Mouse (Mus musculus): ENCODE measurements at regions not wholly inside any gene's neighbourhood (a gene's known extent, or its start where the extent isn't known, plus 50 kb on each side); places are given as distances from the start of the nearest gene placed in this dataset.

DNA sequence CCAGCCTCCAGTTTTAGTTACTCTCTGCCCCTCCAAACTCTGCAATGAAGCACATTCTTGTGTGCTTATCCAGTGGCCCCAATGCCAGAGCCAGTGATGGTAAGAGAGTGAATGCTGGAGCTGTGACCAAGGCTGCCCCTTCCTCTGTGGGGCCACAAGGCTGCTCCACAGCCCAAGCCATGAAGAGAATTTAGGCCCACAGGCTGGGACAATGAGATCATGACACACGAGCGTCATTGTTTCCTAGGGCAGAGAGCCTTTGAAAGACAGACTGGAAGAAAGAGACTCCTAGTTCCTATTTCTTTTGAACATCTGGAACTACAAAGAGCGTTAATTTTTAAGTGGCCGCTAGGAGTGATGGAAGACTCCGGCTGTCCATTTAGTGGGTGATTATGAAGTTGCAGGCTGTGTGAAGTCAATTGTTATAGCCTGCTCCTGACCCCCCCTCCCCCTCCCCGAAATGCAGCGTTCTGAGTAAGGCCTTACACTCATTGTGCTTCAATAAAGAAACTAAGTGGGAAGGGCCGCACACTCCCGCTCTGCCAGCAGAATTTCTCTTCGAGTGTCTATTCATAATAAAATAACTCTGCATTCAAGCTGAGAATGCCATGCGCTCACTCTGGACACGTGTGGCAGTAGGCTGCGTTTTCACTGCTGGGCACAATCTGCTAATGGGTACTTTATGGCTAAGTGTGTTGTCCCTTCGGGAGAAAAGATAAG, 315.1 kb downstream of the Cdh26 start:
- H3K4me3 ChIP-seq = no peak overlapping the region
- no peaks in the 10 kb centered on the region for H3K4me1 ChIP-seq
- no peak for DNase-seq (ENCODE audit: low spot score)
- H3K9me3 ChIP-seq = no peaks in the 10 kb centered on the region
- H3K36me3 ChIP-seq = no peaks in the 10 kb centered on the region
- no peak overlapping the region for H3K27ac ChIP-seq
- 80% methylated on average over 14 of the region's 14 CpGs for WGBS
- no peaks in the 10 kb centered on the region for H3K27me3 ChIP-seq (ENCODE audit: insufficient read depth, poor library complexity, severe bottlenecking)

DNA sequence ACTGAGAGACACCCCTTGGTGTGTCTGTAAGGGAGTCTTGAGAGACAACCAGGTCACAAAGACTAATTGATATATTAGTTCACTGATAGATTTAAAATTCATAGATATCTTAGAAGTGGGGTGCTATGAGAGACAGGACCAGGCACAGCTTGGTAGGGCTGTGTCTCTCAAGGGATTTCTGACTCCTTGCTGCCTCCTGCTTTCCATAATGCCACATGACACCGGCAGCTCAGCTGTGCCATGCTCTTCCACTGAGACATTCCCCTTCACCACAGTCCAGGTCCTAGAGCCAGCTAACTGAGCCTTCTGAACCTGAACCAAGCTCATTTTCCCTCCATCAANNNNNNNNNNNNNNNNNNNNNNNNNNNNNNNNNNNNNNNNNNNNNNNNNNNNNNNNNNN, 320.9 kb downstream of the Cdh26 start:
- H3K9me3 ChIP-seq = no peaks in the 10 kb centered on the region
- H3K27me3 ChIP-seq (ENCODE audit: insufficient read depth, poor library complexity, severe bottlenecking) = no peaks in the 10 kb centered on the region
- H3K27ac ChIP-seq = no peak overlapping the region
- no peak for DNase-seq (ENCODE audit: low spot score)
- H3K36me3 ChIP-seq = no peaks in the 10 kb centered on the region
- WGBS = 70% methylated on average over 1 of the region's 1 CpGs
- no peaks in the 10 kb centered on the region for H3K4me1 ChIP-seq
- H3K4me3 ChIP-seq = no peak overlapping the region

DNA sequence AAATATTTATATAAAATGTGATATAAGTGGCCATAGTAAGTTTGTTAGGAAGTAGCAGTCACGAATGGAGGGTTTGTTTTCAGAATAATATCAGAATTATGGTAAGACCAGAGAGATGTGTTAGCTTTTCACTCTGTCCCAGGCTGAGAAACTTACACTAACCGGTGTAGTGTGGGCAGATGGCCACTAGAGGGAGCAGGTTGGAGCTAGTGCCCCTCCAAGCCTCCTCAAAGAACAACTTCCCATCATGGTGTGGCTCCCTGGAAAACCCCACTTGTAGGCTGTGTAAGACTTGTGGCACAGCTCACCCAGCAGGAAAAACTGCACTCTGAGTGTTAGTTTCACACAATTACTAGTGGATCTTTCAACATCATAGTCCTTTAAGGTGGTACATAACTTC, 328.0 kb downstream of the Cdh26 start:
- Histone ChIP-seq H3K36me3 (no peaks in the 10 kb centered on the region), H3K4me3 (no peak overlapping the region), H3K27ac (no peak overlapping the region), H3K27me3 (ENCODE audit: insufficient read depth, poor library complexity, severe bottlenecking) (no peaks in the 10 kb centered on the region), H3K4me1 (no peaks in the 10 kb centered on the region), H3K9me3 (no peaks in the 10 kb centered on the region)
- 4% methylated on average over 2 of the region's 2 CpGs for WGBS
- no peak for DNase-seq (ENCODE audit: low spot score)

DNA sequence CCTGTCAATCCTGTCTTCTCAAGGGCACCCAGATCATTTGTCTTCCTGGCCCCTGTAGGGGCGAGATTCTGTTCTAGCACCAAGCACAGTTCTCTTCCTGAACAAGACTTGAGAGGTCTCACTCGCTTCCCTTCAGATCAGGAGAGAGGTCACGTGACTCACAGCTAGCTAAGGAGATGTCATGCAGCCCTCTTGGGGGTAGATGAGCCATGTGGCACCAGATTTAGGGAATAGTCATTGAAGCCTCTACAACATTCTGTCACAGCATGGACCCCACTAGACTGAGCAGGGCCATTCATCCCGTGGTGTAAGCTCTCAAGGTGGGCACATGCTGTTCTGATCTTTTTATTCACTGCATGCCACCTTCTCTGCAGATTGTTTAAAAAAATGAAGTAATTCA, 338.2 kb downstream of the Cdh26 start:
- H3K4me3 ChIP-seq = no peak overlapping the region
- no peak overlapping the region for H3K27ac ChIP-seq
- H3K9me3 ChIP-seq = no peaks in the 10 kb centered on the region
- H3K27me3 ChIP-seq (ENCODE audit: insufficient read depth, poor library complexity, severe bottlenecking) = no peaks in the 10 kb centered on the region
- 62% methylated on average over 4 of the region's 4 CpGs for WGBS
- no peaks in the 10 kb centered on the region for H3K36me3 ChIP-seq
- DNase-seq (ENCODE audit: low spot score) = no peak
- peaks cover 4% of the 10 kb centered on the region; the same call in 1 of the 2 replicates for H3K4me1 ChIP-seq

DNA sequence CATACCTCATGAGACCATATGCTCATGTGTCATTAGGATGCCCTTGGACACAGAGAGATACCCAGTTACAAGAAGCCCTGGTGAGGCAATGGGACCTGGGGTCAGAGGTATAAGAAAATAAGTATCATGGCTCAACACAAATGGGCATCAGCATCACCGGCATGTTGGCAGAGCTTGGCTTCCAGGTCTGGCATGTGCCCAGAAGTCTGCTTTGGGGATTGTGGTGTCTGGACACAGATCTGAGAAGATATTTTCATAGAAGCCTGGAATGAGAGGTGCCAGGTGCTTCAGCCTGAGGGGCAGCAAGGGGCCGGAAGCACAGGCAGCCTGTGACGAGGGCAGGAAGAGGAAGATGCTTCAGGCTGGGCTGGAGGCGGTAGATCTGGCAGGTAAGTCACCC, 338.7 kb downstream of the Cdh26 start:
- H3K36me3 ChIP-seq = no peaks in the 10 kb centered on the region
- no peaks in the 10 kb centered on the region for H3K9me3 ChIP-seq
- no peak for DNase-seq (ENCODE audit: low spot score)
- H3K4me3 ChIP-seq = no peak overlapping the region
- WGBS = 85% methylated on average over 4 of the region's 4 CpGs
- H3K27me3 ChIP-seq (ENCODE audit: insufficient read depth, poor library complexity, severe bottlenecking) = no peaks in the 10 kb centered on the region
- H3K4me1 ChIP-seq = peaks cover 4% of the 10 kb centered on the region; the same call in 1 of the 2 replicates
- H3K27ac ChIP-seq = no peak overlapping the region

DNA sequence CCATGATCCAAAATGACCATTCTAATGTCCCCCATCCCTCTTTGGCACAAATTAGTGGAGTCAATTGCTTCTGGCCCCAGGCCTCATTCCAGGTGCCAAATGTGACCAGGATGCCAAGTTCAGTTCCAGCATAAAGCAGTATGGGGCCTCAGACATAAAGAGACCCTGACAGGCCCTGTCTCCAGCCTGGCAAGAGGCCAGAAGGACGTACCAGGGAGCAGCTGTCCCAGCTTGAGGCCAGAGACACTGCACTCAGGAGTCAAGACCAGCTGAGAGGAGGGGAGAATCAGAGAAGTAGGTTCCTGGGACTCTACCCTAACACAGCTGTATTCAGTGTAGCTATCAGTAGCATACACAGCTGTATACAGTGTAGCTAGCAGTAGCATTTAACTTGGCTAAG, 341.1 kb downstream of the Cdh26 start:
- Histone ChIP-seq H3K4me1 (peaks cover 4% of the 10 kb centered on the region; the same call in 1 of the 2 replicates), H3K27me3 (ENCODE audit: insufficient read depth, poor library complexity, severe bottlenecking) (no peaks in the 10 kb centered on the region), H3K9me3 (no peaks in the 10 kb centered on the region), H3K36me3 (no peaks in the 10 kb centered on the region), H3K27ac (no peak overlapping the region), H3K4me3 (no peak overlapping the region)
- DNase-seq (ENCODE audit: low spot score) = no peak
- WGBS = 45% methylated on average over 1 of the region's 1 CpGs

DNA sequence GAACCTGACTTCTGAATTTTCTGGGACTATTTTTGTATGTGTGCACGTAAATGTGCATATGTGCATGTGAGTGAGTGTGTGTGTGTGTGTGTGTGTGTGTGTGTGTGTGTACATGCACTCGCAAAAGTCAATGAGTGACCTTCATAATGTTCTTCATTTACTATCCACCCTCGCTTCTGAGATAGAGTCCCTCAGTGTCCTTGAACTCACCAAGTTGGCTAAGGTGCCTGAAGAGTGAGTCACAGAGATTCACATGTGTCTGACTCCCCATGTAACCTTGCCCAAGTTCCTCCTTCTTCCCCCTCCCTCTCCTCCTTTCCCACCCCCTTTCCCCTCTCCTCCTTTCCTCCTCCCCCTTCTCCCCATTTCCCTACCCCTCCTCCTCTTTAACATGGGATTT, 341.6 kb downstream of the Cdh26 start:
- 91% methylated on average over 3 of the region's 3 CpGs for WGBS
- H3K27me3 ChIP-seq (ENCODE audit: insufficient read depth, poor library complexity, severe bottlenecking) = no peaks in the 10 kb centered on the region
- no peak overlapping the region for H3K4me3 ChIP-seq
- H3K36me3 ChIP-seq = no peaks in the 10 kb centered on the region
- peaks cover 4% of the 10 kb centered on the region; the same call in 1 of the 2 replicates for H3K4me1 ChIP-seq
- no peak overlapping the region for H3K27ac ChIP-seq
- no peak for DNase-seq (ENCODE audit: low spot score)
- H3K9me3 ChIP-seq = no peaks in the 10 kb centered on the region

DNA sequence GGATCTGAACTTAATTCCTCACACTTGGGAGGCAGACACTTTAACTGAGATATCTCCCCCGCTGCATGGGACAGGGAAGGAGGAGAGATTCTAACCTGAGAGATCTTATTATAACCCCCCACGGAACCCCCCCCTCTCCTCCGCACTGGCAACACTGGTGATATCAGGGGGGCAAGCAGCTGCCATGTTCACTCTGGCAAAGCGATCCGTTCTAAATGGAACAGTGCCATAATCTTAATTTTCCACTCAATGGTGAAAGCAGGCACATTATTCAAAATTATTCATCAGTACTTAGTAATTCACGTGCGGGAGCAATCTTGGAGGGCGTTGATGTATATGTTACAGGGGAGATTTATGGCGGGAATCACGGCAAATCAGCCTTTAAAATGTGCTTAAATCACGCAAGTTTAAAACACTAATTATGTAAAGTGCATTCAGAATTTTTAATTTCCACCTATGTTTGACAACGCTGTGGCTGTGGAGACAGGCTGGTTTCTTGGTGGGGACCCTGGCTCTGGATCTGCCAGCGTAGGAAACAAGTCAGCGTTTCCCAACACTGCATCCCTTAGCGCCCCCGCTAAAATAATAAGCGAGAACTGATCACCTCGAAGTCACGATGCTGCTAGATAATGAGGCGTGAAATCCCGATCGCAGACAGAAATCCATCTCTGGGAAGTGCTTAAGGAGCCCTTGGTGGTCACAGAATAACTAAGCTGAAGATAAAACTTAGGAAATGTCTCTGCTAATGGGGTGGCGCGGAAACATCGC, 354.7 kb downstream of the Cdh26 start:
- H3K27ac ChIP-seq = peak overlapping the region; percentile 69; the same call in 1 of the 2 replicates
- H3K36me3 ChIP-seq = no peaks in the 10 kb centered on the region
- DNase-seq (ENCODE audit: low spot score) = no peak
- H3K4me1 ChIP-seq = peaks cover 33% of the 10 kb centered on the region
- H3K27me3 ChIP-seq (ENCODE audit: insufficient read depth, poor library complexity, severe bottlenecking) = no peaks in the 10 kb centered on the region
- H3K9me3 ChIP-seq = no peaks in the 10 kb centered on the region
- WGBS = 61% methylated on average over 25 of the region's 25 CpGs
- H3K4me3 ChIP-seq = no peak overlapping the region

DNA sequence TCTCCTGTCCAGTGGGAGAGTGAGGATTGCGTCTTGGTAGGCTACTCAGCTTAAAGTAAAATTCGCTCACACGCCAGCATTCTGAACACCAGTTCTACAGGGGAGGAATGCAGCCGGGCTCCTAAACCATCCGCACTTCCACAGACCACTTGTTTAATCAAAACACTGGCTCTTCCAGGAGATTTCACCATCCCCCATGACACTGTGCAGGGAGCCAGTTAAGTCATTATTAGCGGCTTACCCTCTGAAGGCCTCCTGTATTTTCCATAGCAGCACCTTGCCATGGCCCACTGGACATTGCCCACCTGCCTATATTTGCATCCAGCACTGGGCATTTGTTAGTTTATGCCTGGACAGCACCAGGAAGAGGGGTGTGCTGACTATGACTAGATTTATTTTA, 355.5 kb downstream of the Cdh26 start:
- Histone ChIP-seq H3K27me3 (ENCODE audit: insufficient read depth, poor library complexity, severe bottlenecking) (no peaks in the 10 kb centered on the region), H3K4me3 (no peak overlapping the region), H3K27ac (peak overlapping the region; percentile 69; the same call in 1 of the 2 replicates), H3K36me3 (no peaks in the 10 kb centered on the region), H3K4me1 (peaks cover 33% of the 10 kb centered on the region), H3K9me3 (no peaks in the 10 kb centered on the region)
- 24% methylated on average over 6 of the region's 6 CpGs for WGBS
- DNase-seq (ENCODE audit: low spot score) = peak; percentile 76

DNA sequence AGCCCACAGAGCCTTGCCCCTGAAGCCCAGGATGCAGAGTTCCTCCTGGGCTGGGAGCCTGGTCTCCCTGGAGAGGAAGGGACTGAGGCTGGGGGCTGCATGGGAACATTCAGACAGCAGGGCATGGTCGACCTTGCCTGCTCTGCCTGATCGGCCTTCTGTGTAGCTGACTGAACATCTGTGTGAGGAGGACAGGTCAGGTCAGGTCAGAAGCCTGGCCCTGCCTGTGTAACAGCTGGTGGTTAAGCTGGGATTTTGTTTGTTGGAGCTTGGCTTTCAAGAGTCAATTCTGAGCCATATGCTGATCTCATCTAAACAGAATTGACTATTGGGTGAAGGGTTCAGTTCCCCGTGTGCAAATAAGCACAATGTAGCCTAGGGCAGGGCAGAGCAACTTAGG, 365.5 kb downstream of the Cdh26 start:
- Histone ChIP-seq H3K27ac (no peak overlapping the region), H3K27me3 (ENCODE audit: insufficient read depth, poor library complexity, severe bottlenecking) (no peaks in the 10 kb centered on the region), H3K4me3 (no peak overlapping the region), H3K9me3 (peaks cover 4% of the 10 kb centered on the region; the same call in 1 of the 2 replicates), H3K36me3 (no peaks in the 10 kb centered on the region), H3K4me1 (no peaks in the 10 kb centered on the region)
- DNase-seq (ENCODE audit: low spot score) = no peak
- WGBS = 69% methylated on average over 3 of the region's 3 CpGs

DNA sequence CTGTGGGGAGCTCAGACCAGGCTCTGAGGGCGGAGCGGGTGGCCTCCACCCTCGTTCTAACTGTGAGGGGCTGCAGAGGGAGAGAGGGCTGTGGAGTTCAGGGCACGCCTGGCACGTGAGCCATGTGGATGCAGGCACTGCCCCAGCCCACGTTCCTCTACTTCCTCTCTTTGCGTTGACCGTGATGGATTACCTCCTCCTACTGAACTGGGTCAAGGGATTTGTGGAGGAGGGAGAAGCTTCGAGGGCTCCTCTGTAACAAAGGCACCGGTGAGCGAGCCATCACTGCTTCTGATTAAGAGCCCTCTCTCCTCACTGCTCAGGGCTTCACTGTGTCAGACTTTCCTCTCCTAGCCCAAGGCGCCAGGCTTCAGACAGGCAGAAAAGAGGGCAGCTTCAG, 371.1 kb downstream of the Cdh26 start:
- H3K27me3 ChIP-seq (ENCODE audit: insufficient read depth, poor library complexity, severe bottlenecking) = no peaks in the 10 kb centered on the region
- DNase-seq (ENCODE audit: low spot score) = no peak
- WGBS = 59% methylated on average over 12 of the region's 12 CpGs
- peaks cover 28% of the 10 kb centered on the region for H3K4me1 ChIP-seq
- no peaks in the 10 kb centered on the region for H3K36me3 ChIP-seq
- H3K4me3 ChIP-seq = no peak overlapping the region
- H3K27ac ChIP-seq = peak overlapping the region; percentile 56
- H3K9me3 ChIP-seq = peaks cover 4% of the 10 kb centered on the region; the same call in 1 of the 2 replicates

DNA sequence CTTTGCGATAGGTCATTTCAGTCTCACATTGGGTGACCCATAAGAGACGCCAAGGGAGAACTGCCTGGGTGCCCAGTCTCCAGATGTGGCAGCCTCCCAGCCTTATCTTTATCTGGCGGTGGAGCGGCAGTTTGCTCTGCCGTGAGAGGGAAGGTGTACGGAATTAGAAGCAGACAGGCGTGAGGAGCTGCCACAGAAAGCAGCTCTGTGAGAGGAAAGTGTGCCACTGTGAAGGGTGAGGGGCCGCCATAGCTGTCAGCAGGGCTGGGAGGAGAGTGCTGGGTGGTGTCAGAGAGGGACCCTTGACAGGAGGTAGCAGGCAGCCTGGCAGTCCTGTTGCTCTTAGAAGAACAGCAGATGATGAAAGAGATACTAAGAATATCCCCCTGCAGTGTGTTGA, 375.0 kb downstream of the Cdh26 start:
- no peak overlapping the region for H3K4me3 ChIP-seq
- H3K36me3 ChIP-seq = no peaks in the 10 kb centered on the region
- no peaks in the 10 kb centered on the region for H3K27me3 ChIP-seq (ENCODE audit: insufficient read depth, poor library complexity, severe bottlenecking)
- H3K9me3 ChIP-seq = no peaks in the 10 kb centered on the region
- H3K27ac ChIP-seq = peak overlapping the region; percentile 64; the same call in 1 of the 2 replicates
- WGBS = 23% methylated on average over 8 of the region's 8 CpGs
- peaks cover 49% of the 10 kb centered on the region for H3K4me1 ChIP-seq
- DNase-seq (ENCODE audit: low spot score) = peak; percentile 88

DNA sequence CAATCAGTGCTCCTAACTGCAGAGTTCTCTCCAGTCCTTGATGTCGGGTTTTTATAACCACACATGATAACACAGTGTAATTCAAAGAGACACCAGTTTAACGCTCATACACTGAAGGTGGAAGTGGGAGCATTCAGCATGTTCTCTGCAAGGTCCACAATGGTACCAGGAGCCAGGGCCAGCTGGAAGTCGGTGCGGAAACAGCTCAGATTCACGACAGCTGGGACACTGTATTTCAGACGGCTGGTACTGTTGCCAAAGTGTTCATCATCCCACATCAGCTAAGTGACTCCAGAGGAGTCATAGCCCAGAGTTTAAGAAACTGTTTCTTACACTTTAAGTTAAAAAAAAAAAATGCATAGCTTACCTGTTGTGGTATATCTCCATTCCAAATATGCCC, 391.2 kb downstream of the Cdh26 start:
- Histone ChIP-seq H3K4me1 (no peaks in the 10 kb centered on the region), H3K27me3 (ENCODE audit: insufficient read depth, poor library complexity, severe bottlenecking) (no peaks in the 10 kb centered on the region), H3K4me3 (no peak overlapping the region), H3K36me3 (no peaks in the 10 kb centered on the region), H3K9me3 (no peaks in the 10 kb centered on the region), H3K27ac (no peak overlapping the region)
- 83% methylated on average over 6 of the region's 6 CpGs for WGBS
- no peak for DNase-seq (ENCODE audit: low spot score)
